Mouse (Mus musculus) kidney, embryonic 14.5 days (tissue): ENCODE results near the gene Zfp94. TPM values are rescaled to one million over a fixed set of nuclear protein-coding genes. Genes with fewer than 3 reads are reported as not detected.

Source experiments
- ATAC-seq: fragments of 200-750 bp; cut with Nextera tagmentation; 2 replicates; pipeline ENCODE4 v1.8.0; 2017; ENCODE audit warnings: moderate number of reproducible peaks, mild to moderate bottlenecking, moderate TSS enrichment, moderate library complexity; ENCODE audit not compliant: low FRiP score, low TSS enrichment
- H3K27ac ChIP-seq: fragments of 300-500 bp; sonication (generic); 2 replicates; pipeline ENCODE4 v1.5.1; 2014; ENCODE audit warnings: low read depth, mild to moderate bottlenecking, low read length, moderate library complexity, mixed read lengths
- H3K27me3 ChIP-seq: fragments of 300-500 bp; sonication (generic); 2 replicates; pipeline ENCODE4 v1.6.1; 2014; ENCODE audit warnings: mild to moderate bottlenecking, low read length; ENCODE audit not compliant: control insufficient read depth, insufficient read depth
- H3K36me3 ChIP-seq: fragments of 300-500 bp; sonication (generic); 2 replicates; pipeline ENCODE4 v1.6.1; 2014; ENCODE audit warnings: low read length, mixed read lengths; ENCODE audit not compliant: control insufficient read depth, insufficient read depth
- H3K4me1 ChIP-seq: fragments of 300-500 bp; sonication (generic); 2 replicates; pipeline ENCODE4 v1.6.1; 2014; ENCODE audit warnings: low read length, mixed read lengths; ENCODE audit not compliant: control insufficient read depth, insufficient read depth
- H3K4me2 ChIP-seq: fragments of 300-500 bp; sonication (generic); replicated peaks from 2 replicates; pipeline ENCODE4 v1.6.1; 2014; ENCODE audit warnings: low read depth, mild to moderate bottlenecking, low read length
- H3K4me3 ChIP-seq: fragments of 300-500 bp; sonication (generic); 2 replicates; pipeline ENCODE4 v1.5.1; 2014; ENCODE audit warnings: mild to moderate bottlenecking, low read length
- H3K9ac ChIP-seq: fragments of 300-500 bp; sonication (generic); 2 replicates; pipeline ENCODE4 v1.6.1; 2014; ENCODE audit warnings: low read depth, mild to moderate bottlenecking, low read length, moderate library complexity
- H3K9me3 ChIP-seq: fragments of 300-500 bp; sonication (generic); 2 replicates; pipeline ENCODE4 v1.6.1; 2016; ENCODE audit warnings: low read length; ENCODE audit not compliant: control insufficient read depth
- WGBS: fragments of 180-500 bp; shearing (Covaris S2); extraction: QIAGEN DNeasy Blood & Tissue Kit; methylation state at CpG from one replicate; pipeline ENCODE4 v1.1.7; 2014; 5-methylcytosine and 5-hydroxymethylcytosine counted together
- microRNA-seq: library from miRNA; unstranded; fragments of <30 nt; microRNA quantifications from one replicate; pipeline ENCODE4, GENCODE M21; 2016
- polyA plus RNA-seq: library from polyadenylated mRNA; unstranded; fragments of >200 nt; fragmentation: Nextera tagmentation; extraction: Ambion mirVana; gene quantifications from 2 replicates; pipeline ENCODE4 v1.2.1, GENCODE M21; 2014

Zfp94 gene
- polyA plus RNA-seq, 1 experiment from 2014 or later = 10.3 TPM

DNA sequence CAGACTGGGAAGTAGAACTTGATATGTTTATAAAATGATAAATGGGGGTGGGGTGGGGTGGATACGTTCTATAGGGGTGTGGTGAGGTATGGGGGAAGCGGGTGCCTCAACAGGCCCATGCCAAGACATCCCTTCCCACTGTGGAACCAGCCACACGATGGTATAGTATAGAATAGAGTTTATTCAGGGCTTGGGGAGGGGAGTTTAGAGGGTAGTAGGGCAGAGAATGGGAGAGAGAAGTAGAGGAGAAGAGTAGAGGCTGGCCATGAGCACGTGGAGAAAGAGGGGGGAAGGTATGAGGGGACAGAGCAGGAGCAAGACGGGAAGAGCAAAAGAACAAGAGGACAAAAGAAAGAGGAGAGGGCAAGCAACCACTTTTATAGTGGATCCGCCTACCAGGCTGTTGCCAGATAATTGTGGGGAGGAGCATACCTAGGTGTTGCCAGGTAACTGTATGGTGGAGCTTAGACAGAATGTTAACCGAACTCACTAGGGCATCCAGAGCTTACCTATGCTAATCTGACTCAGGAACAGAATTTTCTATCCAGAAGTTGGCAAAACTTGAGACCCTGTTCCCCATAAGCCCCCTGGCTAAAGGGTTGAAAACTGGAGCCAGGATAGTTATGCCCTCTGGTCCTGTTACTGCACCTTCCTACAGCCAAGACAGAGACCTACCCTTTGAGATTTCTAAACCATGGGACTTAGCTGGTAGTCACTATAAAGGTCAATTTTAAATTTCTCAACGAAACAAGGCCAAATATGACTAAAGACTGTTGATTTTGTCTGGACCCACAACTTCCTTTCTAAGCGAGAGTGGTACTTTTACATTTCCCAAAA is 62.5 kb downstream of the Zfp94 start:
- H3K36me3 ChIP-seq = no peaks in the 10 kb centered on the region
- no peaks in the 10 kb centered on the region for H3K27me3 ChIP-seq
- no peak overlapping the region for H3K9ac ChIP-seq
- peak overlapping the region; percentile 67 for H3K4me2 ChIP-seq
- no peak overlapping the region for H3K27ac ChIP-seq
- no peaks in the 10 kb centered on the region; the same call in 1 of the 2 replicates for H3K4me1 ChIP-seq
- WGBS = 67% methylated on average over 9 of the region's 9 CpGs
- peak overlapping the region; percentile 55 for H3K4me3 ChIP-seq
- H3K9me3 ChIP-seq = no peaks in the 10 kb centered on the region
- ATAC-seq = peak; percentile 62

Small RNAs within 50 kb of the gene (microRNA-seq; reads per million reads assigned to microRNA genes)
- not detected for gene Gm27592

Other genes starting within 250 kb of the Zfp94 start
- 17.1 and 24.5 TPM in 2 replicates for gene Zfp180, start 234.7 kb downstream of the Zfp94 start, polyA plus RNA-seq
- 4.0 and 5.3 TPM in 2 replicates for gene Zfp112, start 204.4 kb downstream of the Zfp94 start, polyA plus RNA-seq
- 14.8 and 16.8 TPM in 2 replicates for gene Zfp235, start 182.5 kb downstream of the Zfp94 start, polyA plus RNA-seq
- 4.1 and 6.1 TPM in 2 replicates for gene Zfp114, start 141.6 kb downstream of the Zfp94 start, polyA plus RNA-seq
- gene Zfp111, start 105.2 kb downstream of the Zfp94 start, polyA plus RNA-seq = 6.8 and 12.0 TPM in 2 replicates
- gene Zfp109, start 79.1 kb downstream of the Zfp94 start, polyA plus RNA-seq = 1.7 and 5.0 TPM in 2 replicates
- gene Zfp108, start 61.9 kb downstream of the Zfp94 start, polyA plus RNA-seq = 1.6 and 3.5 TPM in 2 replicates
- gene Zfp93, start 46.2 kb downstream of the Zfp94 start, polyA plus RNA-seq = 6.3 and 11.8 TPM in 2 replicates
- gene Zfp61, start 15.4 kb downstream of the Zfp94 start, polyA plus RNA-seq = 31.3 and 39.5 TPM in 2 replicates
- gene Tescl, start 17.3 kb upstream of the Zfp94 start, polyA plus RNA-seq = 0.26 and 0.31 TPM in 2 replicates
- gene Lypd5, start 32.5 kb upstream of the Zfp94 start, polyA plus RNA-seq = not detected in 2 replicates
- gene Kcnn4, start 53.6 kb upstream of the Zfp94 start, polyA plus RNA-seq = 2.6 and 3.3 TPM in 2 replicates
- gene Smg9, start 83.0 kb upstream of the Zfp94 start, polyA plus RNA-seq = 25.0 and 32.3 TPM in 2 replicates
- not detected in 2 replicates for gene Irgc1, start 135.6 kb upstream of the Zfp94 start, polyA plus RNA-seq
- 14.1 TPM in 2 replicates for gene Plaur, start 145.8 kb upstream of the Zfp94 start, polyA plus RNA-seq
- 1.5 and 5.9 TPM in 2 replicates for gene Cadm4, start 165.4 kb upstream of the Zfp94 start, polyA plus RNA-seq
- gene Zfp428, start 190.3 kb upstream of the Zfp94 start, polyA plus RNA-seq = 54.5 and 70.3 TPM in 2 replicates
- 0.17 and 0.61 TPM in 2 replicates for gene AC161166.1, start 195.8 kb upstream of the Zfp94 start, polyA plus RNA-seq
- gene Irgq, start 214.0 kb upstream of the Zfp94 start, polyA plus RNA-seq = 5.0 and 9.5 TPM in 2 replicates
- gene Pinlyp, start 229.5 kb upstream of the Zfp94 start, polyA plus RNA-seq = 0.43 TPM in 1 of 2 replicates, not detected in the other
- gene Xrcc1, start 229.6 kb upstream of the Zfp94 start, polyA plus RNA-seq = 109 and 136 TPM in 2 replicates